Mouse (Mus musculus): ENCODE data around the gene Rbm20. TPM values are rescaled to one million over a fixed set of nuclear protein-coding genes. Genes with fewer than 3 reads are reported as not detected.

Rbm20 gene
- polyA plus RNA-seq, 1 experiment from 2014 or later = 2.5 TPM

DNA sequence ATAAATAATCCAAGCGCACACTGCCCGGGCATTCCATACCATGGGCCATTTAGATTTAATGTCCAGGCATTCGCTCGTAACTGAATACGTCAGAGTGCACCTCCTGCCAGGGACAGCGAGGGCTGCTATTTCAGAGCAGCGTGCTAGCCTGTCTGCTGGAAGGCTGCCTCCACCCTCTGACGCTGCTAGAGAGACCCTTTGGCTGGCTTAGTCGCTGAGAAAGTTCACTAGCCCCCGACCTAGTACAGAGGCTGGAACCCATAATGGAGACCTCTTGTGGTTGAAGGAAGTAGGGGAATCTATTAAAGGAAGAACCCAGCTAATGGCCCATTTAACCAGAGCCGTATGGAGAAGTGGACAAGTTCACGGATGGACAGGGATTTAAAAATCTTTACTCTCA is 49.2 kb downstream of the Rbm20 start:
- H3K36me3 ChIP-seq = no peaks in the 10 kb centered on the region
- H3K27ac ChIP-seq = no peak overlapping the region
- peak overlapping the region; percentile 27; the same call in 1 of the 2 replicates for H3K4me2 ChIP-seq
- H3K4me1 ChIP-seq = peaks cover 7% of the 10 kb centered on the region; the same call in 1 of the 2 replicates
- no peaks in the 10 kb centered on the region for H3K9me3 ChIP-seq
- no peak overlapping the region for H3K4me3 ChIP-seq
- 34% methylated on average over 12 of the region's 12 CpGs for WGBS
- no peak overlapping the region for H3K9ac ChIP-seq
- no peaks in the 10 kb centered on the region for H3K27me3 ChIP-seq
- no peak for ATAC-seq (ENCODE audit: borderline replicate concordance, extremely low read depth, low FRiP score, low TSS enrichment)

DNA sequence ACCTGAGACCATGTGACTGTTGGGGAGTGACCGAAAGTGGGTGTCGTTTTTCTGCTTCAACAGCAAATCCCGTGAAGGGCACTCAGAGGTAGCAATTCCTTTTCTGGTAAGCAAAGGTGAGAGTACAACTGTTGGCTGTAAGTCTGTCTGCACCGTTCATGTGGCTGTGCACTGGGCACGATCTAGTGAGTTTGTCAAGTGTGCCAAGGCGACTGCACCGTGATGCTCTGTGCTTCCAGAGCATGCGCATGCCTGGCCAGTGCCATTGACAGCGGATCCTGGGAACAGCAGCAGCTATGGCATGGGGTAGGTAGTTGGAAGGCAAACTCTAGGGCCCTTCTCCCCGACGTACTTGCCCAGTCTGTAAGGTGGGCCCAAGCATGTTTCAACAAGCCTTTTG is 49.6 kb downstream of the Rbm20 start:
- Histone ChIP-seq H3K27ac (no peak overlapping the region), H3K4me1 (peaks cover 7% of the 10 kb centered on the region; the same call in 1 of the 2 replicates), H3K4me3 (no peak overlapping the region), H3K36me3 (no peaks in the 10 kb centered on the region), H3K4me2 (no peak overlapping the region), H3K9me3 (no peaks in the 10 kb centered on the region), H3K9ac (no peak overlapping the region), H3K27me3 (no peaks in the 10 kb centered on the region)
- no peak for ATAC-seq (ENCODE audit: borderline replicate concordance, extremely low read depth, low FRiP score, low TSS enrichment)
- WGBS = 67% methylated on average over 11 of the region's 11 CpGs

DNA sequence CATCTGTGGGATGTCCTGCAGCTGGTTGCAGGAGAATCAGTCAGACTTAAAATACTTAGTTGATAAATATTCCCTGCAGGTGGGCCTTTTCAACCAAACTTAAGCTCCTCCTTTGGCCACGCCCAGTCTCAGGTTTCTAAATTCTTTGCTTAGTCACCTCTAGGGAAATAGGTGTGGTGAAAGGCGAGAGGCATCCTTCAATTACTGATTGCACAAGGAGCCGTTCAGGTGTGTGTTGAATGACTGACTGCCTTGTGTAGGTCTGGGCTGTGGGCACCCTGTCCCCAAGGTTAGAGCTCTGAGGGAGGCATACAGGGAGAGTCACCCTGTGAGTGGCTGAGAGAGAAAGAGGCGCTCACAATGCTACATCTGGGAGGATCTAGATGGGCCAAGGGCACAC is 50.2 kb downstream of the Rbm20 start:
- no peaks in the 10 kb centered on the region for H3K27me3 ChIP-seq
- no peaks in the 10 kb centered on the region for H3K9me3 ChIP-seq
- no peak overlapping the region for H3K4me3 ChIP-seq
- H3K9ac ChIP-seq = no peak overlapping the region
- H3K4me1 ChIP-seq = peaks cover 11% of the 10 kb centered on the region; the same call in 1 of the 2 replicates
- 0 out of 2 replicates have a peak, but pooled peaks have one; percentile 52 for ATAC-seq (ENCODE audit: borderline replicate concordance, extremely low read depth, low FRiP score, low TSS enrichment)
- 42% methylated on average over 4 of the region's 4 CpGs for WGBS
- H3K36me3 ChIP-seq = no peaks in the 10 kb centered on the region
- no peak overlapping the region for H3K27ac ChIP-seq
- H3K4me2 ChIP-seq = no peak overlapping the region

DNA sequence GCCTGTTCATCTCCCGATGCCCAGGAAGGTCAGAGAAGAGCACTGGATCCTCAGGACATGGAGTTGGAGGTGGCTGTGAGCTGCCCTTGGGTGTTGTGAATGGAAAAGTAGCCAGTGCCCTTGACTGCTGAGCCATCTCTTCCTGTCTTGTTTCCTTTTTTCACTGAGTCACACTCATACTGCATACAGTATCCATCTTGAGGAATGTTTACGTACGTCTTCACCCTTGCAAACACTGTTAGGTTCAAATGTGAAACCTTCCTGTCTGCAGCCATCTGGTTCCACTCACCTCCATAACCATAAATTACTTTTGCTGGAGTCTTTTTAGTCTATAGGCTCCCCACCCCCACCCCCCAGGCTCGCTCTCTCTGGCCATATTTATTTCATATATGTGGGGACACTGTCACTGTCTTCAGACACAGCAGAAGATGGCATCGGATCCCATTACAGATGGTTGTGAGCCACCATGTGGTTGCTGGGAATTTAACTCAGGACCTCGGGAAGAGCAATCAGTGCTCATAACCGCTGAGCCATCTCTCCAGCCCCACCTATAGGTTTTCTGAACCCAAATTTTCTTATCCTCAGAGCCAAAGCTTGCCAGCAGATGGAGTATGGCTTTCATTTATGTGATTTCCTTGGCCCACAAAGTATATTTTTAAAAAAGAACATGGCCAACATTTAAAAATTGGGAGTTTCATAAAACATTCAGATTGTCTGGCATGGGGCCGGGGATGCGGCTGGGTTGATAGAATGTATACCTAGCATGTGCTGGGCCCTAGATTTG is 51.0 kb downstream of the Rbm20 start:
- no peak overlapping the region for H3K27ac ChIP-seq
- peaks cover 11% of the 10 kb centered on the region; the same call in 1 of the 2 replicates for H3K4me1 ChIP-seq
- no peak overlapping the region for H3K4me3 ChIP-seq
- 61% methylated on average over 9 of the region's 9 CpGs for WGBS
- no peaks in the 10 kb centered on the region for H3K36me3 ChIP-seq
- ATAC-seq (ENCODE audit: borderline replicate concordance, extremely low read depth, low FRiP score, low TSS enrichment) = no peak
- H3K9me3 ChIP-seq = no peaks in the 10 kb centered on the region
- no peak overlapping the region for H3K9ac ChIP-seq
- no peaks in the 10 kb centered on the region for H3K27me3 ChIP-seq
- H3K4me2 ChIP-seq = no peak overlapping the region

DNA sequence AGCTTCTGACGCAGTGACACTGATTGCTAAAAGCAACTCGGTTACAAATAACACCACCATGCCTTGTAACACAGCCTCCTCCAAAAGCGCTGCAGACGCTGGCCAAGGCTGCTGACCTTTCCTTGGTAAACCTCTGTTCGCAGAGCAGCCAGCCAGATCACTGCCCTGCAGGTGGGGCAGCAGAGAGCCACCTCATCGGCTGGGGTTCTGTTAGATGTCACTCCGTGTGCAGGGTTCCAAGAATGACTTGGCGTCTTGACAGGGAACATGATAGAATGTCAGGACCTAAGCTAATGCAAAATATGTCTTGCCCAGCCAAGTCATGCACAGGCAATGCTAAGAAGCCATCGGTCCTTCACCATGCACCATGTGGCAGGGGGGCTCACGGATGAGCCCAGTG is 52.8 kb downstream of the Rbm20 start:
- WGBS = 69% methylated on average over 10 of the region's 10 CpGs
- ATAC-seq (ENCODE audit: borderline replicate concordance, extremely low read depth, low FRiP score, low TSS enrichment) = no peak
- Histone ChIP-seq H3K4me1 (peaks cover 11% of the 10 kb centered on the region; the same call in 1 of the 2 replicates), H3K9ac (no peak overlapping the region), H3K27ac (no peak overlapping the region), H3K4me3 (no peak overlapping the region), H3K36me3 (no peaks in the 10 kb centered on the region), H3K27me3 (no peaks in the 10 kb centered on the region), H3K9me3 (no peaks in the 10 kb centered on the region), H3K4me2 (no peak overlapping the region)

DNA sequence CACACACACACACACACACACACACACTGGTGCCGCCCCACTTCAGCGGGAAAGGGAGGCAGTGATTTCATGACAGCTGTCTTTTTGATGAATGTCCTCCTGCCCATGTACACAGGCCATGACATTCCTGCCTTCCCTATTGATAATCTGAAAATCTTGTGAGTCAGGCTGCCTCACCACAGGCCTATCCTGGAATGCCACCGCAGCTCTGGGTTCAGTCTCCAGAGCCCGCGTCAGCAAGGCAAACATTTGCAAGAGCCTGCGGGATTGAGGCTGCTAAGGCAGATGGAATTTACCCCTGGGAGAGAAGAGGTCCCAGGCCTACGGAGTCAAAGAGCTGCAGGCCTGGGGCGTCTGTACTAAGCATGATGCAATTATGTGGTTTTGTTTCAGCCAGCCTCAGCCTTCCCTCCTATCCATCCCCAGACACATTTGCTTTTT is 54.7 kb downstream of the Rbm20 start:
- Histone ChIP-seq H3K4me2 (no peak overlapping the region), H3K27ac (no peak overlapping the region), H3K4me3 (no peak overlapping the region), H3K9ac (no peak overlapping the region), H3K4me1 (peaks cover 11% of the 10 kb centered on the region; the same call in 1 of the 2 replicates), H3K36me3 (no peaks in the 10 kb centered on the region), H3K9me3 (no peaks in the 10 kb centered on the region), H3K27me3 (no peaks in the 10 kb centered on the region)
- no peak; the same call in 1 of the 2 replicates for ATAC-seq (ENCODE audit: borderline replicate concordance, extremely low read depth, low FRiP score, low TSS enrichment)
- 42% methylated on average over 8 of the region's 8 CpGs for WGBS

DNA sequence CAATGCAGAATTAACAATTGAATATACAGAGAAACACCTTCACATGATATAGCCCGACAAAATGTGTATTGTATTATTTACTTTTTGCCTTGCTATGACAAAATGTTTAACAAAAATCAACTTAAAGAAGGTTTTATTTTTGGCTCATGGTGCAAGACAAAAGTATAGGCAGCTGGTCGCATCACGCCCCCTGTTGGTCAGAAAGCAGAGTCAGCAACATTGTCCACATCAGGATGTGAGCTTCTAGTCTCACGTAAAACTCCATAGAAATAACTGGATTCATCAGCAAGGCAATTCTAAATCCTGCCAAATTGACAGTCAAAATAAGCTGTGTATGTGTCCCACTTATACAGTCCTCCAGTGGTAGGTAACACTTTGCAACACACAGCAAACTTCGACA is 57.7 kb downstream of the Rbm20 start:
- peaks cover 4% of the 10 kb centered on the region; the same call in 1 of the 2 replicates for H3K4me1 ChIP-seq
- no peak overlapping the region for H3K4me3 ChIP-seq
- no peaks in the 10 kb centered on the region for H3K27me3 ChIP-seq
- no peak overlapping the region for H3K9ac ChIP-seq
- no peak overlapping the region for H3K27ac ChIP-seq
- ATAC-seq (ENCODE audit: borderline replicate concordance, extremely low read depth, low FRiP score, low TSS enrichment) = no peak
- H3K9me3 ChIP-seq = no peaks in the 10 kb centered on the region
- 49% methylated on average over 5 of the region's 5 CpGs for WGBS
- no peak overlapping the region for H3K4me2 ChIP-seq
- no peaks in the 10 kb centered on the region for H3K36me3 ChIP-seq

DNA sequence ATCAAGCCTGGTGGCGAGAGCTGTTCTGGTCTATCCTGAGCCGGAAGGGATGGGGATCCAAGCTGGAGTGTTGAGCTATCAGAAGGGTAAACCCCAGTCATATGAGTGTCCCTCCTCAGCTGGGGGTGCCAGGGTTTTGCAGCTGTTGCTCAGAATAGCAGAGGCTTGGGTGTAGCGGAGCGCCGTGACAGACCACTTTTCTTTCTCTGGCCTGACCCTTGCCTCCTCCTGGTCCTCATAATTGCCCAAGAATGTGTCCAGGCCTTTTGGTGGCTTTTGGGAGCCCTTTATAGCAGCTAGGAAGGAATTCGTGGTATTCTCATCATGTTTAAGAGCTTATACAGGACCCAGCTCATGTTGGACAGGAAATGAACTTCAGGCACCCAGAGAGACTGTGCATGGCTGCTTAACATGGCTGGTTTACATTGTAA is 61.6 kb downstream of the Rbm20 start:
- Histone ChIP-seq H3K9me3 (no peaks in the 10 kb centered on the region), H3K27me3 (no peaks in the 10 kb centered on the region), H3K36me3 (no peaks in the 10 kb centered on the region), H3K4me1 (no peaks in the 10 kb centered on the region), H3K9ac (no peak overlapping the region), H3K27ac (no peak overlapping the region), H3K4me2 (no peak overlapping the region), H3K4me3 (no peak overlapping the region)
- 64% methylated on average over 6 of the region's 6 CpGs for WGBS
- ATAC-seq (ENCODE audit: borderline replicate concordance, extremely low read depth, low FRiP score, low TSS enrichment) = no peak

DNA sequence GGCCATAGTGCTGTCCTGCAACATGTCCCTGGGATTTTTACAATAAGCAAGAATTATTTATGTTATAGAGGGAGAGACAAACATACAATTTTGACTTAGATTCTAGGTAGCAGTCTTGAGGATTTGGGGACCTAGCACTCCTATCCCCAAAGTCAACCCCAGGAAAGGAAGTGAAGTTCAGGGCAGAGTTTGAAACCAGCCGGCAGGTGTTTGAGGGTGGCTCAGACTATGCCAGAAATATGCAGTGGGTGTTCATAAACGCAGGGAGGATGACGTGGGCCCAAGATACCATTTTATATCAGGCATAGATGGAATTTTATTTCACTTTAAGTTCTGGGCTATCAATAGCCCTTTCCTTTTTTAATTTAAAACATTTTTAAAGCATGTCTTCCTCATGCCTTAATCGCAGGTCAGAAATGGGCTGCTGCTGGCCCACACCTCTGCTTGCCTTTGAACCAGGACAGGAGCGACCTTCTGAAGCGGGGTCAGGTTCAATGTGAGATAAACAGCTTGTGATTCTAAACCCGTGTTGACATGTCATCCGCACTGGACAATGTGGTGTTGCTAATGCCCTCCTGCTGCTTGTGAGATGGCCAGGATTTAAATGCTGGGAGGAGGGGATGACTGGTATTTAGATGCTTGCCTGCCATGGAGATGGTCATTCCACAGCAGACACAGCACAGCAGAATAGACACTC is 62.6 kb downstream of the Rbm20 start:
- Histone ChIP-seq H3K4me3 (no peak overlapping the region), H3K9ac (no peak overlapping the region), H3K9me3 (no peaks in the 10 kb centered on the region), H3K27me3 (no peaks in the 10 kb centered on the region), H3K36me3 (no peaks in the 10 kb centered on the region), H3K4me1 (no peaks in the 10 kb centered on the region), H3K27ac (no peak overlapping the region), H3K4me2 (no peak overlapping the region)
- WGBS = 55% methylated on average over 8 of the region's 8 CpGs
- ATAC-seq (ENCODE audit: borderline replicate concordance, extremely low read depth, low FRiP score, low TSS enrichment) = no peak

DNA sequence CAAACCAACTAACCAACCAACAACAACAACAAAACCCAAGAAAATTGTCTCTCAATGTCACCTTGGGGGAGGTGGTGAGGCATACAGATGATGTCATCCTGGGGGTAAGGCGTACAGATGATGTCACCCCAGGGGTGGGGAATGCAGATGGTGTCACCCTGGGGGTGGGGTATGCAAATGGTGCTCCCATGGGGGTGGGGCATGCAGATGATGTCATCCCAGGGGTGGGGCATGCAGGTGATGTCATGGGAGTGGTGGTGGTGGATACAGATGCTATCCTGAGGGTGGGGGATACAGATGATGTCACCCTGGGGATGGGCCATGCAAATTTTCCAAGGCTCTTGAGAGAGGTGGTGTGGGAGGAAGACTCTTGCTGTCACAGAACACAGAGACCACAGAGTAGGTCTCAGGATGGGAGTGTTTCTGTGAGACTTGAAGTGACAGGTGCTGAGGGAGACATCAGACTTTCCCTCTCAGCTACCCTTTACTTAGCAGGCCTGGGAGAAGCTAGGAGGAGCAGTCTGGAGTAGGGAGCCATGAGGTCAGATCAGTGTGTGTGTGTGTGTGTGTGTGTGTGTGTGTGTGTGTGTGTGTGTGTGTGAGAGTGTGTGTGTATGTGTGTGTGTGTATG is 63.8 kb downstream of the Rbm20 start:
- Histone ChIP-seq H3K36me3 (no peaks in the 10 kb centered on the region), H3K4me3 (no peak overlapping the region), H3K9me3 (no peaks in the 10 kb centered on the region), H3K4me2 (no peak overlapping the region), H3K9ac (no peak overlapping the region), H3K4me1 (no peaks in the 10 kb centered on the region), H3K27ac (no peak overlapping the region), H3K27me3 (no peaks in the 10 kb centered on the region)
- 87% methylated on average over 1 of the region's 1 CpGs for WGBS
- no peak for ATAC-seq (ENCODE audit: borderline replicate concordance, extremely low read depth, low FRiP score, low TSS enrichment)

DNA sequence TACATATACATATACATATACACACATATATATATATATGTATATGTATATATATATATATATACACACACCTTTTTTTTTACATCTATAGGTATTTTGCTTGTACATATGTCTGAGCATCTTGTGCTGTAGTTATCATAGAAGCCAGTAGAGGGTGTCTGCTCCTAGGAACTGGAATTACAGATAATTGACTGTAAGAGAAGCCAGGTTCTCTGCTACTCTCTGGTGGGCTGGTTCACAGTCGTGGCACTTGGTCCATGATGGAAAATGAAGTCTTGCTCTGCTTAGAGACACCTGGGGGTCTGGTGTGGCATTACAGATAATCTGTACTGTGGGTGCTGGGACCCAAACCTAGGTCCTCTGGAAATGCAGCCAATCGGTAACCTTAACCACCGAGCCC is 64.8 kb downstream of the Rbm20 start:
- no peak for ATAC-seq (ENCODE audit: borderline replicate concordance, extremely low read depth, low FRiP score, low TSS enrichment)
- Histone ChIP-seq H3K27ac (no peak overlapping the region), H3K4me3 (no peak overlapping the region), H3K4me1 (no peaks in the 10 kb centered on the region), H3K4me2 (no peak overlapping the region), H3K27me3 (no peaks in the 10 kb centered on the region), H3K9me3 (no peaks in the 10 kb centered on the region), H3K9ac (no peak overlapping the region), H3K36me3 (no peaks in the 10 kb centered on the region)
- 61% methylated on average over 3 of the region's 3 CpGs for WGBS

DNA sequence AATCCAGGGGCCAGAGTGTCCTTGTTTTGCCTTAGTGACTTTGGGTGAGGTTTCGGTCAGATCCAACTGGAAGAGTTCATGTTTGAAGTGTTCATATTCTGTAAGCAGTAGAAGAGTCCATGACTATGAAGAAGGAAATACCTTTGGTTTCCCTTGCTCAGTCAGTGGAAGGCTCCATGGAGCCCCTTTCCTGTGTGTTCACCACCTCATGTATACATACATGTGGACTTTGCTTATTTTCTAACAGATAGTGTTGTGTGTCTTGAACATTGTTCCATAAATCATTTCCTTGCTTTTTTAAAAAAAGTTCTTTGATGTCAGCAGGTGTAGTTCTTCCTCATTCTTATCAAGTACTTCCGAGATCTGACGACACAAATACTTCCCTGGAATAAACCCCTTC is 68.2 kb downstream of the Rbm20 start:
- H3K27me3 ChIP-seq = no peaks in the 10 kb centered on the region
- 53% methylated on average over 3 of the region's 3 CpGs for WGBS

More for the DNA sequence above, 68.2 kb downstream of the Rbm20 start:
- Histone ChIP-seq H3K27ac (no peak overlapping the region), H3K4me2 (no peak overlapping the region), H3K4me1 (no peaks in the 10 kb centered on the region), H3K9me3 (no peaks in the 10 kb centered on the region), H3K9ac (no peak overlapping the region), H3K36me3 (no peaks in the 10 kb centered on the region), H3K4me3 (no peak overlapping the region)
- no peak for ATAC-seq (ENCODE audit: borderline replicate concordance, extremely low read depth, low FRiP score, low TSS enrichment)

All from lung, embryonic 15.5 days (tissue).